Mouse (Mus musculus): ENCODE results near the gene Gzmd.
"Not testable (repeated sequence)": the region's sequence is repeated elsewhere in the genome, so short reads cannot be mapped to it uniquely, and the experiment has no call there.

Gene Gzmd

GRCm38 (mm10) chr14:56132508-56132907 lies at the start of gene Gzmd:
Gene Gzmd, minus strand, starts transcription at chr14:56132608.
- in situ Hi-C loops (cut with MboI; ENCODE audit: unreplicated experiment in 2 of 2): not testable (repeated sequence)

GRCm38 (mm10) chr14:56177651-56178050 lies 45.2 kb upstream of the Gzmd start:
- in situ Hi-C loops (cut with MboI; ENCODE audit: unreplicated experiment in 2 of 2): not testable (repeated sequence)

DNA sequence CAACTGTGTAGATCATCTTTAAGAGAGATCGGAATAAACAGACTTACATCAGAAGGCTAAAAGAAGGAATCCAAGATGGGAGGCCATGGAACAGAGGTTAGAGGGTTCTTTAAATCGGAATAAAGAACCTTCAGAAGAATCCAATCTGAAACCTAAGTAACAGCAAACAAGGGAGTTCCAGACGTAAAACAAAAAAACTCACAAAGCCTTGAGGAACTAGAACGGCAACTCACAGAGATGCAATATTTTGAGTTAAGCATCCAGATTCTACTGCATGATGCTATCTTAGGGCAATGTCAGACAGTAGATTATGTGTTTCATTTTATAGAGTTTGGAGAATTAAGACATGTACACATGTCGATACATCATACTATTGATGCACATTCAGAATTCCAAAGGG lies 42.1 kb upstream of the Gzmd start, which contains the start of gene Gzmn:
TSS of gene Gzmn (minus strand) at position 101 of the 400 bp plus-strand sequence.
- in situ Hi-C loops (cut with MboI; ENCODE audit: unreplicated experiment in 2 of 2): no loop called here

DNA sequence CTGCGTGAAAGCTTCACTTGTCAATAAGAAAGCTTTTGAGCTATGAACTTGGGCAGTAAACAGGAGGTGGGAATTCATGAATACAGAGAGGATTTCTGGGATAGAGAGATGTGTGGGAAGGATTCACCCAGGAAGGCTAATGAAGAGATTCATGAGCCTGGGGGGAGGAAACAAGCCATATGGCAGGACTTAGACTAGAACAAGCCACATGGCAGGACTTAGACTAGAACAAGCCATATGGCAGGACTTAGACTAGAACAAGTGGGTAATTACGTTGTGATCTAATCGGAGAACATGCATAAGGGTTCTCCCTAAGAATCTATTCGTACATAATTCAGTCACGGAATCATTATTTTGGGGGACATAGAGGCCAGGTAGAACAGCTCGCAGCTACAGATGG lies 41.0 kb upstream of the Gzmd start:
- in situ Hi-C loops (cut with MboI; ENCODE audit: unreplicated experiment in 2 of 2): no loop called here

GRCm38 (mm10) chr14:56172744-56173143 lies 40.3 kb upstream of the Gzmd start:
- in situ Hi-C loops (cut with MboI; ENCODE audit: unreplicated experiment in 2 of 2): no loop called here

DNA sequence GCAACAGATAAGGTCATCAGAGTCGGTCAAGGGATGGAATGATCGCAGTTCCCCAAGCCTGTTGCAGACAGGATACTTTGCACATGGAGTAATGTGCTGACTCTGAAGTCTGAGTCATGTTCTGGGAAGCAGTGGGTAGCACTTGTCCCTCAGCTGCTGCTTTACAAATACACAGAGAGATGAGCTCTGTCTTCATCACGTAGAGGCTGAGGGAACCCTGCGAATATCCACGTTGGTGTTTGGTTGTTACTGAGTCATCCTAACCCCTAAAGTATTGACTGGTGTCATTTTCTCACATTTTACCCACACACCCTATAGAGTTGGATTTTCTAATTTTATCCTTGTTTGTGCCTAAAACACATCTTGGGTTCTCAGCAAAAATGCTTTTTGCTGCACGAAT lies 35.6 kb upstream of the Gzmd start:
- in situ Hi-C loops (cut with MboI; ENCODE audit: unreplicated experiment in 2 of 2): no loop called here

DNA sequence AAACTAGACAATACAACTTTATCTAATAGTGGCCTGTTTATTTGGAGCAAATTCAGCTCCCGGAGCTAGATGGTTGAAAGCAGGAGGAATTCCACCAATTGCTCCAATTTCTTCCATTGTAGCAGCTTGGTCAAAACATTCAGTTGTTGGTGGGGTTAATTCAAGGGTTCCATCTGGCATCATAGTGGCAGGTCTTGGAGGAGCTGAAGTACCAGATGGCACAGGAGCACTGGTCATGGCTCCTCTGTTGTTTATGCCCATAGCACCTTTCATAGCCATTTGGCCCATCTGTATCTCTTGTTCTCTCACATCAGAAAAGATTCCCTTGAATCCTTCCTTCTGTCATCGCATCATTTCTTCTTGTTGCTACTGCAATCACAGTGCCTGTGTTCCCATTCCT lies 29.7 kb upstream of the Gzmd start:
- in situ Hi-C loops (cut with MboI; ENCODE audit: unreplicated experiment in 2 of 2): no loop called here

GRCm38 (mm10) chr14:56159479-56159878 lies 27.1 kb upstream of the Gzmd start, which contains the start of gene Gzmg:
Gene Gzmg, minus strand, starts transcription at chr14:56159579.
- in situ Hi-C loops (cut with MboI; ENCODE audit: unreplicated experiment in 2 of 2): not testable (repeated sequence)

DNA sequence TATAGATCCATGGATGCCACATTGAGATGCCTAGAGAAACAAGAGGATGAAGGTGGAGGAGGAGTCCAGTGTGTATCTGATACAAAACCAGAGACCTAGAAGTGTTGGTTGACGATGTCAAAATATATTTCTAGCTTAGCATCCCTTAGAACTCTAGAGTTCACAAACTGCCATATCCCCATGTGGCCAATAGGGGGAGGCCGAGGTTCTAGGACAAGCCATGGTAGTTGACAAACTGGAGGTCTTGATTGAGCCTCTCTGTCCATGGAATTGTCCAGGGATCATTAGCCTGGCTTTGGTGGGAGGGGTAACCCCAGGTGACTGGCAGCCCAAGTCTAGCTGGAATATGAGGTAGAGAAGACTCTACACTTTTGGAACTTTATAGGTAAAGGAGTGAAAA lies 22.9 kb upstream of the Gzmd start:
- in situ Hi-C loops (cut with MboI; ENCODE audit: unreplicated experiment in 2 of 2): no loop called here

DNA sequence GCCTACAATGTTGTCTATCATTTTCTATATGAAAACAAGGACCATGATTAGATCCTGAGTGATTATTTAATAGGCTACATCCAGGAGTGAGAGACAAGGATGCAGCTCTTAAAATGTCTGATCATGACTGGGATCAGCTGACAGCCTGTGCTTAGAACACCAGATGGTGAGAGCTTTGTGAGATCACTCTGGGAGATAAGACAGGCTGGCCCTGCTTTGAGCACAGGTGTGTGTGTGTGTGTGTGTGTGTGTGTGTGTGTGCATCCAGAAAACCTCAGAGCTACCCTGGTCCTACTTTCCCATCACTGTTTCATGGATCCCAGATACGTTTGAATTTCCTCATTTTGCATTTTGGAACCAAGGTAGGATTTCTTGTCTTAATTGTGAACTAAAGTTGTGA lies 1.3 kb upstream of the Gzmd start:
- in situ Hi-C loops (cut with MboI; ENCODE audit: unreplicated experiment in 2 of 2): not testable (repeated sequence)

GRCm38 (mm10) chr14:56128341-56128740 lies 4.1 kb downstream of the Gzmd start:
- in situ Hi-C loops (cut with MboI; ENCODE audit: unreplicated experiment in 2 of 2): no loop called here

GRCm38 (mm10) chr14:56123516-56123915 lies 8.9 kb downstream of the Gzmd start:
- in situ Hi-C loops (cut with MboI; ENCODE audit: unreplicated experiment in 2 of 2): no loop called here

- in situ Hi-C loops (cut with MboI; ENCODE audit: unreplicated experiment in 2 of 2): no loop called here
These were observed 11.9 kb downstream of the Gzmd start, which contains the start of gene Gzme for GRCm38 (mm10) chr14:56120525-56120924. Gene Gzme, minus strand, starts transcription at chr14:56120625.

DNA sequence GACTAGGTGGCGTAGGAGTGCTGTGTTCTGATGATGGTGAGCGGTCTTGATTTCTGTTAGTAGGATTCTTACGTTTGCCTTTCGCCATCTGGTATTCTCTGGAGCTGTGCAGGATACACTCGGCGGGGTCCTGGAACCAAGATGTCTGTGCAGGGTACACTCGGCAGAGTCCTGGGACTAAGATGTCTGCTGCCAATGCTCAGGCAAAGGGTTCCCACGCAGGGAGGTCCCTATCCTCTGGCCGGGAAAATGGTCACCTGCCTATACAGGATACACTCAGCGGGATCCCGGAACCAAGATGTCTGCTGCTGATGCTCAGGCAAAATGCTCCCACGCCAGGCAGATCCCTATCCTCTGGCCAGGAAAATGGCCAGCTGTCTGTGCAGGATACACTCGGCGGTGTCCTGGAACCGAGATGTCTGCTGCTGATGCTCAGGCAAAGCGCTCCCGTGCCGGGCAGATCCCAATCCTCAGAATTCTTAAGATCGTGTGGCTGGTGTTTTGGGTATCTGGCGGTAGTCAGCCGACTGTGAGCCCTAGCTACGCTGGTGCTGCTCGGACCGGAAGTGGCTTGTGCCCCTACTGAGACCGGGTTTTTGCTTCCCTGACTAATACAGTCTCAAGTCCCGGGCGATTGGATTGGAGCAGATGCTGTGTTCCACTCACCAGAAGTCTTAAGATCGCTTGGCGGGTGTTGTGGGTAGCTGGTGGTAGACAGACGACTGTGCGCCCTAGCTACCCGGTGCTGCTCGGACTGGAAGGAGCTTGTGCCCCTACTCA lies 16.7 kb downstream of the Gzmd start:
- in situ Hi-C loops (cut with MboI; ENCODE audit: unreplicated experiment in 2 of 2): not testable (repeated sequence)

DNA sequence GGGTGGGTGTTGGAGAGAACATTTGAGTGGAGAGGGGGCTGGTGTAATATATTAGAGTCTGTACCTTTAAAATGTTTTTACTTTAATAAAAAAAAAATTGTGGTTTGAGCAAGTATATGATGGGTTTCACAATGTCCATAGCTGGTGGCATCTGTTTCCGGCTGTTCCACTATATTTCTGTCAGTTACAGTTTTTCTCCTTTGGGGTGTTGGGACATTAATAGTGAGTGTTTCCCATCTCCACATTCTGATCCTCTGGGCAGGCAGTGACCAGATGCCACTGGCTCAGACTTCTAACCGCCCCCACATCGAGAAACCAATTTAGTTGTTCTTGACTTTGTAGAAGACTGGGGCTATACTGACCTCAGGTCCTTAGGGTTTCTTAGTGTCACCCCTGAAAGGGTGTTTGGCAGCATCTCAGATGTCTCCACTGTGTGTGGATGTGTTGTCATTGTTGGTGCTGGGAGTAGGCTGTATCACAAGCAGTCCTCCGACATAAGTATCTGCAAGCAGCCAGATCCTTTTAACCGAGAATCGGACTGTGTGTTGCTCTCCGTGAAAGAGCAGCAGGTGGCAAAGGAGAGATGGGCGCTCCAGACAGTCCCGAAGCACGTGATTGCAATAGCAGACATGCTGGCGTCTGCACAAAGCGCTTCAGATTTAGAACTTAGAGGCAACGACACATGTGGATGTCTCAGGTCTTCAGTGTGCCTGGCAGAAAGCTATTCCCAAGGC lies 26.8 kb downstream of the Gzmd start:
- in situ Hi-C loops (cut with MboI; ENCODE audit: unreplicated experiment in 2 of 2): no loop called here

- in situ Hi-C loops (cut with MboI; ENCODE audit: unreplicated experiment in 2 of 2): no loop called here
These were observed 27.4 kb downstream of the Gzmd start for GRCm38 (mm10) chr14:56105016-56105415.

- in situ Hi-C loops (cut with MboI; ENCODE audit: unreplicated experiment in 2 of 2): no loop called here
These were observed 29.0 kb downstream of the Gzmd start for GRCm38 (mm10) chr14:56103452-56103851.

GRCm38 (mm10) chr14:56102386-56102785 lies 30.0 kb downstream of the Gzmd start, which contains the start of gene Ctsg:
Gene Ctsg, minus strand, starts transcription at chr14:56102574.
- in situ Hi-C loops (cut with MboI; ENCODE audit: unreplicated experiment in 2 of 2): no loop called here

DNA sequence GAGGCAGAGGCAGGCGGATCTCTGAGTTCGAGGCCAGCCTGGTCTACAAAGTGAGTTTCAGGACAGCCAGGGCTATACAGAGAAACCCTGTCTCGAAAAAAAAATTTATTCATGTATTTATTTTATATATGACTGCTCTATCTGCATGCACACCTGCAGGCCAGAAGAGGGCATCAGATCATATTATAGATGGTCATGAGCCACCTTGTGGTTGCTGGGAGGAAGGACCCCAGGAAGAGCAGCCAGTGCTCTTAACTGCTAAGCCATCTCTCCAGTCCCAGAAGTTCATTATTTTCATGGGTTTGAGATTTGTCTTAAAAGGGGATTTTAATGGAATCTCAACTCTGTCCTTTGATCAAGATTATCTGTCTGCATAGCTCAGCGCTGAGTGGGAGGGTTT lies 33.5 kb downstream of the Gzmd start:
- in situ Hi-C loops (cut with MboI; ENCODE audit: unreplicated experiment in 2 of 2): no loop called here

- in situ Hi-C loops (cut with MboI; ENCODE audit: unreplicated experiment in 2 of 2): no loop called here
These were observed 34.8 kb downstream of the Gzmd start for GRCm38 (mm10) chr14:56097597-56097996.

- in situ Hi-C loops (cut with MboI; ENCODE audit: unreplicated experiment in 2 of 2): no loop called here
These were observed 39.1 kb downstream of the Gzmd start for GRCm38 (mm10) chr14:56093353-56093752.

DNA sequence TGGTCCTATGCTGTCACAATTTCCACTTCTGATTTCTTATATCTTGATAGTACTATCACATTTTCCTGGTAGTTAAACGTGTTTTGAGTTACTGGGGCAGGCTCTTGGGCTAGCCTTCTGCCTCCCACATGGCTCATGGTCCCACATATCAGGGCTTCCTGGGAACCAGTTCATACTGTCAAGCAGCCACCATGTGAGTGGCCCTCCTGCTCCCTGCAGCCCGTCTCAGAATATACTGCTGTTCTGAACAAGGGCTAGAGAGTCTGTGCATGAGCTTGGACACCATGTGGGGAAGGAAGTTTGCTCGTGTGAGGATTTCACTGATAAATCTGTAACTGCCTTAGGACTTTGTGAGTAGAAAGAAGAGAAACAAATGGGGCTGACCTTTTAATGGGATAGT lies 45.7 kb downstream of the Gzmd start:
- in situ Hi-C loops (cut with MboI; ENCODE audit: unreplicated experiment in 2 of 2): no loop called here

All from v-Abl transformed pro-B cells (cell line).